ENCODE assay signal across 8 mouse cellular contexts in genomic region chr11:22512038-22513001, GRCm38 (mm10). TPM values are rescaled to one million over a fixed set of nuclear protein-coding genes. Genes with fewer than 3 reads are reported as not detected.
DNase-seq lines count a peak whose midpoint lies in the region; ATAC-seq and TF ChIP-seq lines count a peak whose summit lies in the region.

Gene Tmem17, plus strand, starts transcription at chr11:22512088.

- H3K4me3 ChIP-seq in E14TG2a.4 (replicated peaks; ENCODE audit: low read length), result peak within 1 kb of the TSS; percentile 87
- peak within 1 kb of the TSS; percentile 79 for H3K4me3 ChIP-seq in forebrain, embryonic 15.5 days
- peak within 1 kb of the TSS; percentile 74 for H3K4me3 ChIP-seq in liver, postnatal 0 days (ENCODE audit: low read depth, low read length)
- H3K4me3 ChIP-seq in neural tube, embryonic 13.5 days, result peak within 1 kb of the TSS; percentile 78

- under 1% methylated on average over 73 of the region's 73 CpGs for WGBS in forebrain, embryonic 15.5 days
- WGBS in liver, postnatal 0 days (ENCODE audit: insufficient replicate concordance), result 2% methylated on average over 72 of the region's 73 CpGs
- 1% methylated on average over 73 of the region's 73 CpGs for WGBS in neural tube, embryonic 13.5 days

- H3K36me3 ChIP-seq in E14TG2a.4 (ENCODE audit: insufficient read depth, low read length), result no peaks in the 10 kb centered on the region
- H3K36me3 ChIP-seq in forebrain, embryonic 15.5 days, result no peaks in the 10 kb centered on the region
- H3K36me3 ChIP-seq in liver, postnatal 0 days (replicated peaks; ENCODE audit: insufficient read depth, low read length), result no peaks in the 10 kb centered on the region
- 0 out of 2 replicates have a peak, but pooled peaks cover 4% of the 10 kb centered on the region for H3K36me3 ChIP-seq in neural tube, embryonic 13.5 days

- peak; percentile 95 for DNase-seq in heart, postnatal 14 days
- DNase-seq in layer of hippocampus, adult 11-12 months (ENCODE audit: low spot score), result peak; percentile 90
- peak; percentile 89 for DNase-seq in liver, postnatal 0 days
- peak; percentile 68 for DNase-seq in telencephalon, adult 2 months (ENCODE audit: low read depth, low spot score)

- peak within 1 kb of the TSS; percentile 59 for H3K4me2 ChIP-seq in forebrain, embryonic 15.5 days (replicated peaks)
- H3K4me2 ChIP-seq in liver, postnatal 0 days (ENCODE audit: low read depth, low read length), result peak within 1 kb of the TSS; percentile 89
- H3K4me2 ChIP-seq in neural tube, embryonic 13.5 days, result peak within 1 kb of the TSS; percentile 58

- intact Hi-C loops in heart, postnatal 14 days (cut with DNase I), result loop anchor here (5.0 to 10.0 kb wide), 4 partner anchors 105 to 472 kb away; partner anchors contain the start of genes Commd1 and Gm28048

- H3K9ac ChIP-seq in forebrain, embryonic 15.5 days (replicated peaks), result peak within 1 kb of the TSS; percentile 94
- peak within 1 kb of the TSS; percentile 90 for H3K9ac ChIP-seq in liver, postnatal 0 days (replicated peaks)
- peak within 1 kb of the TSS; percentile 95 for H3K9ac ChIP-seq in neural tube, embryonic 13.5 days

- peaks cover 3% of the 10 kb centered on the region; the same call in 1 of the 2 replicates for H3K4me1 ChIP-seq in E14TG2a.4 (replicated peaks; ENCODE audit: low read depth, low read length)
- 0 out of 2 replicates have a peak, but pooled peaks cover 8% of the 10 kb centered on the region for H3K4me1 ChIP-seq in forebrain, embryonic 15.5 days
- 0 out of 2 replicates have a peak, but pooled peaks cover 2% of the 10 kb centered on the region for H3K4me1 ChIP-seq in liver, postnatal 0 days (ENCODE audit: insufficient read depth)
- peaks cover 6% of the 10 kb centered on the region; the same call in 1 of the 2 replicates for H3K4me1 ChIP-seq in neural tube, embryonic 13.5 days (replicated peaks)

- H3K9me3 ChIP-seq in E14TG2a.4 (ENCODE audit: low read length), result peaks cover 3% of the 10 kb centered on the region; the same call in 1 of the 2 replicates
- no peaks in the 10 kb centered on the region for H3K9me3 ChIP-seq in forebrain, embryonic 15.5 days
- H3K9me3 ChIP-seq in liver, postnatal 0 days (ENCODE audit: low read length), result no peaks in the 10 kb centered on the region
- H3K9me3 ChIP-seq in neural tube, embryonic 13.5 days, result no peaks in the 10 kb centered on the region

- no peaks in the 10 kb centered on the region for H3K27me3 ChIP-seq in E14TG2a.4 (ENCODE audit: insufficient read depth, low read length)
- no peaks in the 10 kb centered on the region for H3K27me3 ChIP-seq in forebrain, embryonic 15.5 days
- H3K27me3 ChIP-seq in liver, postnatal 0 days (ENCODE audit: insufficient read depth, low read length), result no peaks in the 10 kb centered on the region
- no peaks in the 10 kb centered on the region for H3K27me3 ChIP-seq in neural tube, embryonic 13.5 days

- TF ChIP-seq CTCF in E14TG2a.4 (conservative IDR thresholded peaks at IDR 0.05; ENCODE audit: low read length), result no peak
- peak; percentile 19; the same call in 1 of the 2 replicates for TF ChIP-seq CTCF in liver, postnatal 0 days (IDR thresholded peaks at IDR 0.05; ENCODE audit: low read depth)

- no peak for TF ChIP-seq EP300 in liver, postnatal 0 days (IDR thresholded peaks at IDR 0.05; ENCODE audit: low read depth)

- peak within 1 kb of the TSS; percentile 95 for H3K27ac ChIP-seq in forebrain, embryonic 15.5 days (replicated peaks)
- peak within 1 kb of the TSS; percentile 95 for H3K27ac ChIP-seq in liver, postnatal 0 days (ENCODE audit: low read depth)
- H3K27ac ChIP-seq in neural tube, embryonic 13.5 days (replicated peaks), result peak within 1 kb of the TSS; percentile 98

- peak; percentile 97 for ATAC-seq in cerebellum, adult (ENCODE audit: insufficient number of reproducible peaks, low FRiP score, low TSS enrichment)
- peak; percentile 95 for ATAC-seq in forebrain, embryonic 15.5 days (replicated peaks)
- peak; percentile 98 for ATAC-seq in liver, postnatal 0 days
- peak; percentile 96 for ATAC-seq in neural tube, embryonic 13.5 days (ENCODE audit: low read depth)

RNA-seq across cellular contexts. Expression of gene Tmem17, which starts in this region (rescaled TPM):
- 17.8 and 18.5 TPM in 2 replicates for polyA plus RNA-seq in forebrain, embryonic 15.5 days (2015; fragmentation: Nextera tagmentation; extraction: Ambion mirVana)
- total RNA-seq in heart, postnatal 14 days (2021), result 1 to 10 TPM; 1.5 to 1.9 TPM
- 1.7 and 2.5 TPM in 2 replicates for polyA plus RNA-seq in liver, postnatal 0 days (2015; fragmentation: Nextera tagmentation; extraction: Ambion mirVana)
- polyA plus RNA-seq in neural tube, embryonic 13.5 days (2015; fragmentation: Nextera tagmentation; extraction: Ambion mirVana), result 20.8 and 21.5 TPM in 2 replicates

Comparison
In these comparisons a context has a peak if more than half of its experiments do, and no peak if none do; other contexts are left out.
1. Peak in every context shown above with its lines: DNase-seq, ATAC-seq, H3K4me3 ChIP-seq and H3K27ac ChIP-seq.